Mouse (Mus musculus) 3134 (cell line): ENCODE data around the gene Vps37c.
A peak's percentile ranks its signal among the peaks of the same experiment; 100 is the strongest.

Experiments used
- DNase-seq: peaks from one replicate; pipeline ENCODE4 v3.0.0-alpha.2; 2011; ENCODE audit warnings: low spot score; ENCODE audit not compliant: insufficient read length; ENCODE audit errors: extremely low read depth

Gene Vps37c

GRCm38 (mm10) chr19:10738811-10739210 is 50.3 kb downstream of the Vps37c start, which contains the start of gene Cd5:
Gene Cd5 (minus strand): TSS chr19:10739002.
- no peak for DNase-seq

GRCm38 (mm10) chr19:10739916-10740315 is 51.4 kb downstream of the Vps37c start:
- DNase-seq: no peak

- peak; percentile 21 for DNase-seq
Measured at GRCm38 (mm10) chr19:10740641-10741440, 52.3 kb downstream of the Vps37c start.

GRCm38 (mm10) chr19:10742145-10742544 is 53.6 kb downstream of the Vps37c start:
- no peak for DNase-seq

GRCm38 (mm10) chr19:10742565-10742964 is 54.0 kb downstream of the Vps37c start:
- DNase-seq: no peak

GRCm38 (mm10) chr19:10747182-10747581 is 58.6 kb downstream of the Vps37c start:
- DNase-seq: no peak

- peak; percentile 23 for DNase-seq
Measured at GRCm38 (mm10) chr19:10747718-10748117, 59.2 kb downstream of the Vps37c start.

- no peak for DNase-seq
Measured at GRCm38 (mm10) chr19:10748401-10749102, 60.0 kb downstream of the Vps37c start.

GRCm38 (mm10) chr19:10749295-10749694 is 60.8 kb downstream of the Vps37c start:
- no peak for DNase-seq

GRCm38 (mm10) chr19:10750161-10750560 is 61.6 kb downstream of the Vps37c start:
- DNase-seq: no peak

- no peak for DNase-seq
Measured at GRCm38 (mm10) chr19:10751607-10752006, 63.1 kb downstream of the Vps37c start.

GRCm38 (mm10) chr19:10752106-10752505 is 63.6 kb downstream of the Vps37c start:
- DNase-seq: no peak

- DNase-seq: no peak
Measured at GRCm38 (mm10) chr19:10752646-10753045, 64.1 kb downstream of the Vps37c start.

GRCm38 (mm10) chr19:10757125-10757524 is 68.6 kb downstream of the Vps37c start:
- DNase-seq: no peak

GRCm38 (mm10) chr19:10757526-10757925 is 69.0 kb downstream of the Vps37c start:
- DNase-seq: no peak

GRCm38 (mm10) chr19:10758708-10759107 is 70.2 kb downstream of the Vps37c start:
- DNase-seq: no peak

- DNase-seq: no peak
Measured at GRCm38 (mm10) chr19:10759525-10759924, 71.0 kb downstream of the Vps37c start.

GRCm38 (mm10) chr19:10759983-10760831 is 71.7 kb downstream of the Vps37c start:
- DNase-seq: no peak

- no peak for DNase-seq
Measured at GRCm38 (mm10) chr19:10761794-10762415, 73.4 kb downstream of the Vps37c start.

GRCm38 (mm10) chr19:10762468-10762867 is 73.9 kb downstream of the Vps37c start:
- no peak for DNase-seq
